Comparison of ENCODE assay signal across 10 mouse cellular contexts in genomic region chr9:96118216-96118615, GRCm38 (mm10). TPM values are rescaled to one million over a fixed set of nuclear protein-coding genes. Genes with fewer than 3 reads are reported as not detected.
A peak's percentile ranks its signal among the peaks of the same experiment; 100 is the strongest.
DNase-seq lines count a peak whose midpoint lies in the region; ATAC-seq and TF ChIP-seq lines count a peak whose summit lies in the region.
"Had no signal": no experiment of that assay in that cellular context is flagged by ENCODE, and none has a peak within 500 bp of the region (broad histone marks: within the 10 kb centered on the region; RNA-seq: fewer than 3 reads in every experiment).

No protein-coding gene starts in this region.

- H3K9me3 ChIP-seq in heart, embryonic 15.5 days (replicated peaks) = no peaks in the 10 kb centered on the region
- no peaks in the 10 kb centered on the region for H3K9me3 ChIP-seq in ES-Bruce4 (replicated peaks; ENCODE audit: control insufficient read depth, insufficient read depth, low read length, poor library complexity, severe bottlenecking)
- H3K9me3 ChIP-seq in hindbrain, embryonic 11.5 days (ENCODE audit: control insufficient read depth, low read length) = no peaks in the 10 kb centered on the region
- H3K9me3 ChIP-seq in midbrain, embryonic 11.5 days (ENCODE audit: control insufficient read depth, low read length) = no peaks in the 10 kb centered on the region

- H3K4me2 ChIP-seq in heart, embryonic 15.5 days = peak overlapping the region; percentile 95
- peak overlapping the region; percentile 69; the same call in 1 of the 2 replicates for H3K4me2 ChIP-seq in hindbrain, embryonic 11.5 days (replicated peaks; ENCODE audit: low read depth, low read length)
- peak overlapping the region; percentile 75; the same call in 1 of the 2 replicates for H3K4me2 ChIP-seq in midbrain, embryonic 11.5 days

- no peak for ATAC-seq in heart, embryonic 15.5 days (replicated peaks; ENCODE audit: insufficient number of reproducible peaks, insufficient read depth, low FRiP score, low read depth)
- no peak for ATAC-seq in hindbrain, embryonic 11.5 days (ENCODE audit: low FRiP score)
- ATAC-seq in midbrain, embryonic 11.5 days (ENCODE audit: low FRiP score) = no peak

- TF ChIP-seq POLR2A in ES-Bruce4 (IDR thresholded peaks at IDR 0.05; ENCODE audit: insufficient read depth, low read length) = no peak

- no peak for TF ChIP-seq EP300 in ES-Bruce4 (IDR thresholded peaks at IDR 0.05; ENCODE audit: insufficient read depth, low read depth, low read length)

- 83% methylated on average over 4 of the region's 4 CpGs for WGBS in heart, embryonic 15.5 days
- WGBS in hindbrain, embryonic 11.5 days = 80% methylated on average over 4 of the region's 4 CpGs
- 81% methylated on average over 4 of the region's 4 CpGs for WGBS in midbrain, embryonic 11.5 days

- peaks cover 2% of the 10 kb centered on the region; the same call in 1 of the 2 replicates for H3K4me1 ChIP-seq in heart, embryonic 15.5 days (replicated peaks)
- no peaks in the 10 kb centered on the region for H3K4me1 ChIP-seq in ES-Bruce4 (ENCODE audit: control insufficient read depth, insufficient read depth, low read length)
- H3K4me1 ChIP-seq in hindbrain, embryonic 11.5 days (replicated peaks; ENCODE audit: control insufficient read depth, insufficient read depth, low read length) = no peaks in the 10 kb centered on the region
- H3K4me1 ChIP-seq in midbrain, embryonic 11.5 days (ENCODE audit: control insufficient read depth, insufficient read depth, low read length) = no peaks in the 10 kb centered on the region

- intact Hi-C loops in heart, postnatal 25 days (cut with DNase I) = loop anchor here (5.0 kb wide), 1 partner anchor 161 kb away; no protein-coding TSS in a partner anchor
- intact Hi-C loops in left cerebral cortex, postnatal 14 days (cut with DNase I) = no loop called here

- no peak overlapping the region for H3K27ac ChIP-seq in heart, embryonic 15.5 days
- no peak overlapping the region for H3K27ac ChIP-seq in ES-Bruce4 (ENCODE audit: insufficient read depth, low read length)
- H3K27ac ChIP-seq in hindbrain, embryonic 11.5 days (ENCODE audit: low read depth, low read length) = no peak overlapping the region
- H3K27ac ChIP-seq in midbrain, embryonic 11.5 days (ENCODE audit: low read depth, low read length) = no peak overlapping the region
- H3K27ac ChIP-seq in layer of hippocampus, adult 2 months = no peak overlapping the region

- DNase-seq in heart, postnatal 25 days (ENCODE audit: low spot score) = no peak
- no peak for DNase-seq in hindbrain, embryonic 11.5 days (ENCODE audit: low spot score)
- DNase-seq in midbrain, embryonic 11.5 days (ENCODE audit: low spot score, missing footprints) = no peak
- DNase-seq in thymus, postnatal 4 days = no peak
- no peak for DNase-seq in left cerebral cortex, postnatal 14 days (ENCODE audit: low spot score in 2 of 2)
- DNase-seq in layer of hippocampus, adult 2 months (ENCODE audit: low spot score in 2 of 2) = no peak
- DNase-seq: cerebellum, postnatal 36 days; kidney, postnatal 25 days had no signal

- no peak for TF ChIP-seq CTCF in ES-Bruce4 (IDR thresholded peaks at IDR 0.05; ENCODE audit: low read depth, low read length)
- TF ChIP-seq CTCF in layer of hippocampus, adult 2 months (conservative IDR thresholded peaks at IDR 0.05) = no peak

- H3K36me3 ChIP-seq in heart, embryonic 15.5 days = no peaks in the 10 kb centered on the region
- H3K36me3 ChIP-seq in ES-Bruce4 (ENCODE audit: control insufficient read depth, insufficient read depth, low read length, poor library complexity, severe bottlenecking) = no peaks in the 10 kb centered on the region
- H3K36me3 ChIP-seq in hindbrain, embryonic 11.5 days (ENCODE audit: control insufficient read depth, insufficient read depth, low read length) = no peaks in the 10 kb centered on the region
- H3K36me3 ChIP-seq in midbrain, embryonic 11.5 days (ENCODE audit: control insufficient read depth, insufficient read depth, low read length) = no peaks in the 10 kb centered on the region

- peak overlapping the region; percentile 82; the same call in 1 of the 2 replicates for H3K4me3 ChIP-seq in heart, embryonic 15.5 days
- peak overlapping the region; percentile 27; the same call in 1 of the 2 replicates for H3K4me3 ChIP-seq in ES-Bruce4 (ENCODE audit: low read depth, low read length)
- H3K4me3 ChIP-seq in hindbrain, embryonic 11.5 days (ENCODE audit: low read depth, low read length) = no peak overlapping the region
- H3K4me3 ChIP-seq in midbrain, embryonic 11.5 days (ENCODE audit: low read depth, low read length) = peak overlapping the region; percentile 56; the same call in 1 of the 2 replicates
- no peak overlapping the region for H3K4me3 ChIP-seq in layer of hippocampus, adult 2 months

- no peak overlapping the region for H3K9ac ChIP-seq in heart, embryonic 15.5 days
- peak overlapping the region; percentile 63 for H3K9ac ChIP-seq in ES-Bruce4 (ENCODE audit: low read depth, poor library complexity, severe bottlenecking)
- no peak overlapping the region for H3K9ac ChIP-seq in hindbrain, embryonic 11.5 days (ENCODE audit: low read depth, low read length)
- no peak overlapping the region for H3K9ac ChIP-seq in midbrain, embryonic 11.5 days (ENCODE audit: low read length)

- no peaks in the 10 kb centered on the region; the same call in 1 of the 2 replicates for H3K27me3 ChIP-seq in heart, embryonic 15.5 days
- H3K27me3 ChIP-seq in ES-Bruce4 (ENCODE audit: control insufficient read depth, insufficient read depth, low read length, poor library complexity, severe bottlenecking) = no peaks in the 10 kb centered on the region
- 0 out of 2 replicates have a peak, but pooled peaks cover 2% of the 10 kb centered on the region for H3K27me3 ChIP-seq in hindbrain, embryonic 11.5 days (ENCODE audit: control insufficient read depth, insufficient read depth, low read length)
- peaks cover 4% of the 10 kb centered on the region; the same call in 1 of the 2 replicates for H3K27me3 ChIP-seq in midbrain, embryonic 11.5 days (ENCODE audit: control insufficient read depth, insufficient read depth, low read length)

RNA-seq across cellular contexts. Expression of gene Gk5, which starts 0.9 kb away (rescaled TPM):
- polyA plus RNA-seq in heart, embryonic 15.5 days (2015; fragmentation: Nextera tagmentation; extraction: Ambion mirVana) = 2.3 and 3.0 TPM in 2 replicates
- 1 to 10 TPM; 3.4 to 4.1 TPM for total RNA-seq in heart, postnatal 25 days (2021)
- polyA plus RNA-seq in ES-Bruce4 (2011; ENCODE audit: insufficient read depth, insufficient read length, low read depth, missing spikeins) = 15.1 and 18.0 TPM in 2 replicates
- polyA plus RNA-seq in hindbrain, embryonic 11.5 days (2014; fragmentation: Nextera tagmentation; extraction: Ambion mirVana) = 3.5 and 3.7 TPM in 2 replicates
- 2.5 and 2.8 TPM in 2 replicates for polyA plus RNA-seq in midbrain, embryonic 11.5 days (2014; fragmentation: Nextera tagmentation; extraction: Ambion mirVana)
- total RNA-seq in left cerebral cortex, postnatal 14 days (2021) = 1 to 10 TPM; 4.3 to 5.2 TPM
- 1 to 10 TPM; 4.5 to 5.6 TPM for total RNA-seq in layer of hippocampus, adult 2 months (2021)

Comparison
In these comparisons a context has a peak if more than half of its experiments do, and no peak if none do; other contexts are left out.
1. H3K4me3 ChIP-seq: peak in heart, embryonic 15.5 days (single experiment), ES-Bruce4 (single experiment) and midbrain, embryonic 11.5 days (single experiment); none in hindbrain, embryonic 11.5 days (single experiment) and layer of hippocampus, adult 2 months (single experiment).
2. Peak in every context shown above with its lines, with median percentiles within 50 percentile points of each other: H3K4me2 ChIP-seq.